Comparison of ENCODE assay signal across 9 mouse cellular contexts in genomic region chr2:11338931-11339839, GRCm38 (mm10).
DNase-seq lines count a peak whose midpoint lies in the region; ATAC-seq and TF ChIP-seq lines count a peak whose summit lies in the region.
"Had no signal": no experiment of that assay in that cellular context is flagged by ENCODE, and none has a peak within 500 bp of the region (broad histone marks: within the 10 kb centered on the region; RNA-seq: fewer than 3 reads in every experiment).

No protein-coding gene starts in this region.

- no peak for DNase-seq in forebrain, embryonic 10.5 days (ENCODE audit: extremely low spot score, low spot score)
- DNase-seq in midbrain, embryonic 10.5 days (ENCODE audit: low spot score): no peak
- peak; percentile 18 for DNase-seq in lung, adult 2 months
- DNase-seq in thymus, postnatal 14 days: peak; percentile 55

- no peaks in the 10 kb centered on the region for H3K27me3 ChIP-seq in forebrain, embryonic 13.5 days
- no peaks in the 10 kb centered on the region for H3K27me3 ChIP-seq in forebrain, embryonic 10.5 days (ENCODE audit: poor library complexity, severe bottlenecking)
- H3K27me3 ChIP-seq in midbrain, embryonic 15.5 days (replicated peaks): no peaks in the 10 kb centered on the region
- no peaks in the 10 kb centered on the region for H3K27me3 ChIP-seq in midbrain, embryonic 10.5 days (ENCODE audit: low read depth, poor library complexity, severe bottlenecking)
- H3K27me3 ChIP-seq in heart, embryonic 15.5 days: no peaks in the 10 kb centered on the region
- H3K27me3 ChIP-seq in liver, embryonic 12.5 days (replicated peaks): no peaks in the 10 kb centered on the region

- H3K9ac ChIP-seq in forebrain, embryonic 13.5 days: no peak overlapping the region
- no peak overlapping the region for H3K9ac ChIP-seq in midbrain, embryonic 15.5 days
- no peak overlapping the region for H3K9ac ChIP-seq in heart, embryonic 15.5 days
- no peak overlapping the region for H3K9ac ChIP-seq in liver, embryonic 12.5 days

- no peak overlapping the region for H3K4me2 ChIP-seq in forebrain, embryonic 13.5 days
- H3K4me2 ChIP-seq in midbrain, embryonic 15.5 days: no peak overlapping the region
- H3K4me2 ChIP-seq in heart, embryonic 15.5 days: no peak overlapping the region
- no peak overlapping the region for H3K4me2 ChIP-seq in liver, embryonic 12.5 days

- no peak for TF ChIP-seq POLR2A in lung, adult 2 months (IDR thresholded peaks at IDR 0.05; ENCODE audit: borderline replicate concordance, extremely low read depth, low read depth, low read length)

- ATAC-seq in forebrain, embryonic 13.5 days: peak; percentile 38; the same call in 1 of the 2 replicates
- ATAC-seq in midbrain, embryonic 15.5 days (replicated peaks): 0 out of 2 replicates have a peak, but pooled peaks have one; percentile 6
- ATAC-seq in heart, embryonic 15.5 days (replicated peaks; ENCODE audit: insufficient number of reproducible peaks, insufficient read depth, low FRiP score, low read depth): peak; percentile 48
- ATAC-seq in liver, embryonic 12.5 days: no peak

- no peak for TF ChIP-seq CTCF in lung, adult 2 months (IDR thresholded peaks at IDR 0.05; ENCODE audit: insufficient read depth, low read length)

- no peak overlapping the region for H3K4me3 ChIP-seq in forebrain, embryonic 13.5 days
- H3K4me3 ChIP-seq in forebrain, embryonic 10.5 days: no peak overlapping the region
- no peak overlapping the region for H3K4me3 ChIP-seq in midbrain, embryonic 15.5 days
- no peak overlapping the region for H3K4me3 ChIP-seq in midbrain, embryonic 10.5 days
- no peak overlapping the region for H3K4me3 ChIP-seq in heart, embryonic 15.5 days
- no peak overlapping the region for H3K4me3 ChIP-seq in lung, adult 2 months (replicated peaks; ENCODE audit: extremely low read depth, low read depth, low read length)
- H3K4me3 ChIP-seq in liver, embryonic 12.5 days: no peak overlapping the region

- no peak overlapping the region for H3K27ac ChIP-seq in forebrain, embryonic 13.5 days
- H3K27ac ChIP-seq in forebrain, embryonic 10.5 days: no peak overlapping the region
- no peak overlapping the region for H3K27ac ChIP-seq in midbrain, embryonic 15.5 days
- H3K27ac ChIP-seq in midbrain, embryonic 10.5 days (replicated peaks): no peak overlapping the region
- H3K27ac ChIP-seq in heart, embryonic 15.5 days: no peak overlapping the region
- H3K27ac ChIP-seq in liver, embryonic 12.5 days: no peak overlapping the region

- no peaks in the 10 kb centered on the region; the same call in 1 of the 2 replicates for H3K4me1 ChIP-seq in forebrain, embryonic 13.5 days
- H3K4me1 ChIP-seq in forebrain, embryonic 10.5 days: no peaks in the 10 kb centered on the region
- no peaks in the 10 kb centered on the region for H3K4me1 ChIP-seq in midbrain, embryonic 15.5 days
- H3K4me1 ChIP-seq in midbrain, embryonic 10.5 days: no peaks in the 10 kb centered on the region
- H3K4me1 ChIP-seq in heart, embryonic 15.5 days (replicated peaks): peaks cover 10% of the 10 kb centered on the region
- peaks cover 4% of the 10 kb centered on the region for H3K4me1 ChIP-seq in lung, adult 2 months (ENCODE audit: control insufficient read depth, insufficient read depth, low read length)
- peaks cover 9% of the 10 kb centered on the region for H3K4me1 ChIP-seq in liver, embryonic 12.5 days

- H3K36me3 ChIP-seq in forebrain, embryonic 13.5 days (ENCODE audit: poor library complexity, severe bottlenecking): no peaks in the 10 kb centered on the region
- no peaks in the 10 kb centered on the region for H3K36me3 ChIP-seq in forebrain, embryonic 10.5 days (replicated peaks)
- no peaks in the 10 kb centered on the region for H3K36me3 ChIP-seq in midbrain, embryonic 15.5 days (replicated peaks)
- H3K36me3 ChIP-seq in midbrain, embryonic 10.5 days: no peaks in the 10 kb centered on the region
- H3K36me3 ChIP-seq in heart, embryonic 15.5 days: no peaks in the 10 kb centered on the region
- no peaks in the 10 kb centered on the region for H3K36me3 ChIP-seq in liver, embryonic 12.5 days
- H3K36me3 ChIP-seq: G1E had no signal

- H3K9me3 ChIP-seq in forebrain, embryonic 13.5 days (replicated peaks): no peaks in the 10 kb centered on the region
- no peaks in the 10 kb centered on the region for H3K9me3 ChIP-seq in forebrain, embryonic 10.5 days
- no peaks in the 10 kb centered on the region for H3K9me3 ChIP-seq in midbrain, embryonic 15.5 days
- H3K9me3 ChIP-seq in midbrain, embryonic 10.5 days (replicated peaks): no peaks in the 10 kb centered on the region
- H3K9me3 ChIP-seq in heart, embryonic 15.5 days (replicated peaks): no peaks in the 10 kb centered on the region
- H3K9me3 ChIP-seq in liver, embryonic 12.5 days (replicated peaks): no peaks in the 10 kb centered on the region
- H3K9me3 ChIP-seq: G1E had no signal

- 89% methylated on average over 14 of the region's 14 CpGs for WGBS in forebrain, embryonic 13.5 days
- WGBS in forebrain, embryonic 10.5 days: 86% methylated on average over 14 of the region's 14 CpGs
- WGBS in midbrain, embryonic 15.5 days: 79% methylated on average over 14 of the region's 14 CpGs
- WGBS in midbrain, embryonic 10.5 days: 85% methylated on average over 14 of the region's 14 CpGs
- 60% methylated on average over 14 of the region's 14 CpGs for WGBS in heart, embryonic 15.5 days
- 45% methylated on average over 14 of the region's 14 CpGs for WGBS in lung, adult 2 months
- WGBS in liver, embryonic 12.5 days (ENCODE audit: insufficient replicate concordance): 51% methylated on average over 14 of the region's 14 CpGs

Comparison
In these comparisons a context has a peak if more than half of its experiments do, and no peak if none do; other contexts are left out.
1. DNase-seq: peak in lung, adult 2 months (single experiment) and thymus, postnatal 14 days (single experiment); none in forebrain, embryonic 10.5 days (single experiment) and midbrain, embryonic 10.5 days (single experiment).